Mouse (Mus musculus) heart, embryonic 11.5 days (tissue): ENCODE measurements around the gene Herc2. TPM values are rescaled to one million over a fixed set of nuclear protein-coding genes. Genes with fewer than 3 reads are reported as not detected.

Experiments used
- ATAC-seq: fragments of 200-750 bp; cut with Nextera tagmentation; replicated peaks from 2 replicates; pipeline ENCODE4 v1.8.0; 2017; ENCODE audit warnings: moderate library complexity; ENCODE audit not compliant: insufficient number of reproducible peaks, low FRiP score, low TSS enrichment
- H3K27ac ChIP-seq: fragments of 300-500 bp; sonication (generic); 2 replicates; pipeline ENCODE4 v1.5.1; 2014; ENCODE audit warnings: mild to moderate bottlenecking, low read depth, low read length
- H3K27me3 ChIP-seq: fragments of 300-500 bp; sonication (generic); 2 replicates; pipeline ENCODE4 v1.6.1; 2014; ENCODE audit warnings: mild to moderate bottlenecking, low read length, mixed read lengths; ENCODE audit not compliant: control insufficient read depth, insufficient read depth
- H3K36me3 ChIP-seq: fragments of 300-500 bp; sonication (generic); 2 replicates; pipeline ENCODE4 v1.6.1; 2014; ENCODE audit warnings: mild to moderate bottlenecking, low read length, moderate library complexity, mixed read lengths; ENCODE audit not compliant: control insufficient read depth, insufficient read depth
- H3K4me1 ChIP-seq: fragments of 300-500 bp; sonication (generic); 2 replicates; pipeline ENCODE4 v1.6.1; 2014; ENCODE audit warnings: low read length; ENCODE audit not compliant: control insufficient read depth, insufficient read depth
- H3K4me2 ChIP-seq: fragments of 300-500 bp; sonication (generic); 2 replicates; pipeline ENCODE4 v1.6.1; 2014; ENCODE audit warnings: mild to moderate bottlenecking, moderate library complexity
- H3K4me3 ChIP-seq: fragments of 300-500 bp; sonication (generic); 2 replicates; pipeline ENCODE4 v1.5.1; 2014; ENCODE audit warnings: low read depth, low read length
- H3K9ac ChIP-seq: fragments of 300-500 bp; sonication (generic); 2 replicates; pipeline ENCODE4 v1.6.1; 2014; ENCODE audit warnings: mild to moderate bottlenecking, low read depth, low read length, moderate library complexity
- H3K9me3 ChIP-seq: fragments of 300-500 bp; sonication (generic); replicated peaks from 2 replicates; pipeline ENCODE4 v1.6.1; 2016; ENCODE audit warnings: low read length; ENCODE audit not compliant: control insufficient read depth
- WGBS: fragments of 180-500 bp; shearing (Covaris S2); extraction: QIAGEN DNeasy Blood & Tissue Kit; methylation state at CpG from one replicate; pipeline ENCODE4 v1.1.7; 2014; ENCODE audit not compliant: insufficient replicate concordance; 5-methylcytosine and 5-hydroxymethylcytosine counted together
- polyA plus RNA-seq: library from polyadenylated mRNA; unstranded; fragments of >200 nt; fragmentation: Nextera tagmentation; extraction: Ambion mirVana; gene quantifications from 2 replicates; pipeline ENCODE4 v1.2.1, GENCODE M21; 2014

Herc2 gene
- polyA plus RNA-seq, 1 experiment from 2014 or later, result 21.1 TPM

DNA sequence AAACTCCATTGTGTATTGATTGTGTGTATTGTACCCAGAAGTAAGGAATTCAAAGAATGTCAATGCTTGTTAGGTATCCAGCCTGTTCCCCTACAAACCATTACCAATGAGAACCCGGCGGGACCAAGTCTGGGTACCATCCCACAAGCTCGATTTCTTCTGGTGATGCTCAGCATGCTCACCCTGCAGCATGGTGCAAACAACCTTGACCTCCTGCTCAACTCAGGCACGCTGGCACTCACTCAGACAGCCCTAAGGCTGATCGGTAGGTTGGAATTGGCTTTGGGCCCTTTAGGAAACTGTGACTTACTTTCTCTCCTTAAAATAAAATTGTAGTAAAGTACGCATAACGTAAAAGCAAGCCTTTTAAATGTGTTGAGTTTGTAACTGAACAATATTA is 88.7 kb downstream of the Herc2 start:
- WGBS, result 91% methylated on average over 7 of the region's 7 CpGs
- no peak overlapping the region for H3K4me3 ChIP-seq
- H3K9me3 ChIP-seq, result no peaks in the 10 kb centered on the region
- H3K36me3 ChIP-seq, result peaks cover 14% of the 10 kb centered on the region
- H3K4me2 ChIP-seq, result no peak overlapping the region
- no peak for ATAC-seq
- H3K4me1 ChIP-seq, result no peaks in the 10 kb centered on the region
- no peaks in the 10 kb centered on the region for H3K27me3 ChIP-seq
- H3K27ac ChIP-seq, result no peak overlapping the region
- H3K9ac ChIP-seq, result no peak overlapping the region

DNA sequence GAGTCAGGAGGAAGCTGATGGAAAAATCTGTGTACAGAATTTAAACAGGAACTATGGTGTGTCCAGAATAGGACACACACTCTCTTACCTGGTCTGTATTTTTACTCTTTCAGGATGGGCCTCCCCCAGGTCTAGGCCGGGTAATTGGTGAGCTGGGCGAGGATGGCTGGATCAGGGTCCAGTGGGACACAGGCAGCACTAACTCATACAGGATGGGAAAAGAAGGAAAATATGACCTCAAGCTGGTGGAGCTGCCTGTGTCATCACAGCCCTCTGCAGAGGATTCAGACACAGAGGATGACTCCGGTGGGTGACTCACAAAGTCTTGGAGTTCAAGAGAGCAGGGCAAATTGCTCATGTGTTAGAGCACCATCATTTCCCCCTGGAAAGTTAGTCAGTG is 96.4 kb downstream of the Herc2 start:
- Histone ChIP-seq H3K36me3 (peaks cover 22% of the 10 kb centered on the region), H3K4me3 (no peak overlapping the region)

DNA sequence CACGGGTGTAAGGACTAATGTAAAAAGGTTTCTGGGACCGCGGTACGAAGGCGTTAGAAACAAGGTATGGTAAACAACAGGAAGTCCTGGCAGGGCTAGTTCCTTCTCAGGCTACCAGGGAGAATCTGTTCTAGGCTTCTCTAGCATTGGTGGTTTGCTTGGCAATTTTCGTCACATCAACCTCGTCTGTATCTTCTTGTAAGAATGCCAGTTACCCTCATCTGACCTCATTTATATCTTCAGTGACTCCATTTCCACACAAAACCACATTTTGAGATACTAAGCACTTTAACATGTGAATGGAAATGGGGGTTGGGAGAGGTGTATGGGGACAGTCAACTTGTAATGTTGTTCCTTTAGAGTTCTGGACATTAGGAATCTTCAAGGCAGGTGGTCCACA is 98.9 kb downstream of the Herc2 start:
- no peak for ATAC-seq
- Histone ChIP-seq H3K36me3 (peaks cover 20% of the 10 kb centered on the region), H3K4me3 (no peak overlapping the region), H3K9ac (no peak overlapping the region), H3K4me2 (no peak overlapping the region), H3K27me3 (no peaks in the 10 kb centered on the region), H3K9me3 (no peaks in the 10 kb centered on the region), H3K4me1 (no peaks in the 10 kb centered on the region), H3K27ac (no peak overlapping the region)
- WGBS, result 90% methylated on average over 7 of the region's 7 CpGs

More for the DNA sequence above, 96.4 kb downstream of the Herc2 start:
- no peaks in the 10 kb centered on the region for H3K27me3 ChIP-seq
- H3K9ac ChIP-seq, result no peak overlapping the region
- H3K4me1 ChIP-seq, result no peaks in the 10 kb centered on the region
- no peak overlapping the region for H3K4me2 ChIP-seq
- H3K27ac ChIP-seq, result no peak overlapping the region
- WGBS, result 89% methylated on average over 3 of the region's 3 CpGs
- no peak for ATAC-seq
- H3K9me3 ChIP-seq, result no peaks in the 10 kb centered on the region

DNA sequence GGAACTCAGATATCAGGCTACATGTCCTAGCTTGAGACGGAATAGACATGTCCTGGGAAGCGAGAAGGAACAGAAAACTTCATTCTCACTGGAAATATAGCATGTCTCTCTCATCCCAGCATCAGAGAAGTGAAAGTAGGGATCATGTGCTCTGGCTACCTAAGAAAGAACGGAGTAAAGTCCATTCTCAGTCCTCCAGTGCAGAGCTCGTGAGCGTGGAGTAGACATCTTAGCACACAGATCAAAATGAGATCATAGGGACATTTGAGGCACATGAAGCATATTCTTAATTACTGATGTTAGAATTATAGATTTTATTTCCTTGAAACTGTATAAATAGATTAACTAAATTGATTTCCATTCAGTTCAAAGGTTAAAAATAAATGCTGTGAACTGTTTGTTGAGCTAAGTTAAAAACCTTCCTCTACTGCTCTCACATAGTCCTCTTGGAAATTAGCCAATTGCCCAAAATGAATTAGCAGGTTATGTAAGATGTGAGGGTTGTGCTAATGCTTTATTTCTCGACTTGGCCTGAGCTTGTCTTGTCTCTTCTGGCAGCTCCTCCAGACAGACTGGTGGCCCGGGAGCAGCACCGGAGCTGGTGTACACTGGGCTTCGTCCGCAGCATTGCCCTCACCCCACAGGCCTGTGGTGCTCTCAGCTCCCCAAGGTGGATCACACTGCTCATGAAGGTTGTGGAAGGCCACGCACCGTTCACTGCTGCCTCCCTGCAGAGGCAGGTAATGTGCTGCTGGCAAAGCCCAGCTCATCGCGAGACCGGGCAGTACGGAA is 102.1 kb downstream of the Herc2 start:
- no peak overlapping the region for H3K27ac ChIP-seq
- H3K9me3 ChIP-seq, result no peaks in the 10 kb centered on the region
- no peaks in the 10 kb centered on the region for H3K4me1 ChIP-seq
- H3K27me3 ChIP-seq, result no peaks in the 10 kb centered on the region
- no peak overlapping the region for H3K4me2 ChIP-seq
- H3K36me3 ChIP-seq, result peaks cover 13% of the 10 kb centered on the region
- WGBS, result 89% methylated on average over 16 of the region's 16 CpGs
- ATAC-seq, result no peak
- no peak overlapping the region for H3K9ac ChIP-seq
- no peak overlapping the region for H3K4me3 ChIP-seq

DNA sequence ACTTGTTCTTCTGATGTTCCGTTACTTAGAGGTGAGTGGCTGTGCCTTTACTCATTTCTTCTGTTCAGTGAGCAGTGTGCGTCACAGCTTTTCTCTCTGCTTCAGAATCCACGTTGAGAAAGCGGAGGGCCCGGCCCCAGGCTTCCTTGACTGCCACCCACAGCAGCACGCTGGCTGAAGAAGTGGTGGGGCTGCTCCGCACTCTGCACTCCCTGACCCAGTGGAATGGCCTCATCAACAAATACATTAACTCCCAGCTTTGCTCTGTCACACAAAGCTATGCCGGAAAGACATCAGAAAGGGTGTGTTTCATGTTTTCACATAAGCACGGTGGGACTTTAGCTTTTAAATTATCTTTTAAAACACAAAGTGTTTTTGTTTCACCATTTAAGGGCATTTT is 103.2 kb downstream of the Herc2 start:
- Histone ChIP-seq H3K27me3 (no peaks in the 10 kb centered on the region), H3K9ac (no peak overlapping the region), H3K27ac (no peak overlapping the region), H3K4me2 (no peak overlapping the region), H3K9me3 (no peaks in the 10 kb centered on the region), H3K4me3 (no peak overlapping the region), H3K36me3 (peaks cover 21% of the 10 kb centered on the region), H3K4me1 (no peaks in the 10 kb centered on the region)
- no peak for ATAC-seq
- WGBS, result 90% methylated on average over 9 of the region's 9 CpGs

DNA sequence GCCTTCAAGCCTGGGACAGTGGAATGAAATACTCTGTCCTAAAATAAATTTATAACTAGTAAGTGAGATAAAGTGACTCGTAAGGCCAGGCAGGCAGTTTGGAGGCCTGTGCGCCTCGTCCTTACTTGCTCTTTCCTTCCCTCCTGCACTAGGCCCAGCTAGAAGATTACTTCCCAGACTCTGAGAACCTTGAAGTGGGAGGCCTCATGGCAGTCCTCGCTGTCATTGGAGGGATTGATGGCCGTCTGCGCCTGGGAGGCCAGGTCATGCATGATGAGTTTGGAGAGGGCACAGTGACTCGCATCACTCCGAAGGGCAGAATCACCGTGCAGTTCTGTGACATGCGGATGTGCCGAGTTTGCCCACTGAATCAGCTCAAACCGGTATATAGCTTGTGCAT is 103.6 kb downstream of the Herc2 start:
- Histone ChIP-seq H3K4me1 (no peaks in the 10 kb centered on the region), H3K9me3 (no peaks in the 10 kb centered on the region), H3K4me2 (no peak overlapping the region), H3K27ac (no peak overlapping the region), H3K9ac (no peak overlapping the region), H3K36me3 (peaks cover 22% of the 10 kb centered on the region), H3K27me3 (no peaks in the 10 kb centered on the region), H3K4me3 (no peak overlapping the region)
- 90% methylated on average over 12 of the region's 12 CpGs for WGBS
- ATAC-seq, result no peak

DNA sequence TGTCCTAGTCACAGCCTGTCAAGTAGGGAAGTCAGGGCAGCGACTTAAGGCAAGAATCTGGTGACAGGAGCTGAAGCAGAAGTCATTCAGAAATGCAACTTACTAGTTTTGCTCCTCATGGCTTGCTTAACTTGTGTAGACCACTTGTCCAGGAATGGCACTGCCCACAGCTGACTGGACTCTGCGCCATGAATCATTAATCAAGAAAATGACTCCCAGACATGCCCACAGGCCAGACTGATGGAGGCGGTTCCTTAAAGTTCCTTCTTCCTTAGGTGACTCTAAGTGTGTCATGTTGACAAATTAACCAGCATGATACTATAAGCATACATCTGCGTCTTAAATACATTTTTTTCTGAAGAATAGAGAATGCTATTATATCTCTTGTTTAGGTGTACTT is 113.3 kb downstream of the Herc2 start:
- Histone ChIP-seq H3K9me3 (no peaks in the 10 kb centered on the region), H3K9ac (no peak overlapping the region), H3K4me1 (no peaks in the 10 kb centered on the region), H3K4me2 (no peak overlapping the region), H3K27ac (no peak overlapping the region), H3K36me3 (peaks cover 9% of the 10 kb centered on the region), H3K27me3 (no peaks in the 10 kb centered on the region), H3K4me3 (no peak overlapping the region)
- WGBS, result 88% methylated on average over 4 of the region's 4 CpGs
- no peak for ATAC-seq

DNA sequence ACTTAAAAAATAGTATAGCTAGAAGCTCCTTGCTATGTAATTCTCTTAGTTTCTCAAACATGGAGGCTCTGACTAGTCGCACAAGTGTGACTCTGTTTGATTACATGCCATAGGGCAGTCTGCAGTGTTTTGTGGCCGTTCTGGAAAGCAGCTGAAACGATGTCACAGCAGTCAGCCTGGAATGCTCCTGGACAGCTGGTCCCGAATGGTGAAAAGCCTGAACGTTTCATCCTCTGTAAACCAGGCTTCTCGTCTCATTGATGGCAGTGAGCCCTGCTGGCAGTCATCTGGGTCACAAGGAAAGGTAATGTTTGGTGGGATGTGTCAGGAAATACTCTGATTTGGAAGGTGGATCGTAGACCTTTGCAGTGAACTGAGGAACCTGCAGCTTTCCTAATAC is 118.7 kb downstream of the Herc2 start:
- ATAC-seq, result no peak
- Histone ChIP-seq H3K27me3 (no peaks in the 10 kb centered on the region), H3K4me1 (no peaks in the 10 kb centered on the region), H3K4me3 (no peak overlapping the region), H3K27ac (no peak overlapping the region), H3K36me3 (peaks cover 3% of the 10 kb centered on the region; the same call in 1 of the 2 replicates), H3K4me2 (no peak overlapping the region), H3K9me3 (no peaks in the 10 kb centered on the region), H3K9ac (no peak overlapping the region)
- WGBS, result 74% methylated on average over 7 of the region's 7 CpGs

DNA sequence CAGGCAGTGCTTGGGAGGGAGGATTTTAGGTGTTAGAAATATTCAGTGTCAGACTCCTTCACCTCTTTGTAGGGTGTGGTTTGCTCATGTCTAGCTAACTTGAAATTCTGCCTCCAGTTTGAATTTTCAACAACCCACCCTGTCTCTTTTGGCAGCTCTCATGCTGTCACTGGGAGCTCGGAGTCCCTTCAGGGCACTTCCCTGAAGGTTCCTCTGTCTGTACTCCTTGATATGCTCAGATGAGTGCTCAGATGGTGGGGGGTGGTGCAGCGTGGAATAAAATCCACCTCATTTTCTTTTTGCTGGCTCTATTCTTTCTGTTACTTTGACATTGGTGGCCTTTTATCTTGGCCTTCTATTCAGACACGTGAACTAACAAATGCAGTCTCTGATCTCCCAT is 127.4 kb downstream of the Herc2 start:
- no peak overlapping the region for H3K9ac ChIP-seq
- peaks cover 3% of the 10 kb centered on the region; the same call in 1 of the 2 replicates for H3K36me3 ChIP-seq
- H3K27ac ChIP-seq, result no peak overlapping the region
- 82% methylated on average over 3 of the region's 3 CpGs for WGBS
- H3K4me1 ChIP-seq, result no peaks in the 10 kb centered on the region
- H3K27me3 ChIP-seq, result no peaks in the 10 kb centered on the region
- ATAC-seq, result no peak
- H3K4me2 ChIP-seq, result no peak overlapping the region
- no peak overlapping the region for H3K4me3 ChIP-seq
- H3K9me3 ChIP-seq, result no peaks in the 10 kb centered on the region
